Mouse (Mus musculus): Measurements from ENCODE around the gene Sowaha. TPM values are rescaled to one million over a fixed set of nuclear protein-coding genes. Genes with fewer than 3 reads are reported as not detected.

Sowaha gene
- 0.42 and 0.62 TPM in 2 replicates for polyA plus RNA-seq (2015; fragmentation: Nextera tagmentation; extraction: Ambion mirVana)

GRCm38 (mm10) chr11:53479783-53480301, at the start of gene Sowaha, which contains the start of gene Gm9945:
TSS of gene Sowaha (minus strand) at chr11:53480274.
TSS of gene Gm9945 (plus strand) at chr11:53480166.
- ATAC-seq: peak; percentile 70
- 3% methylated on average over 40 of the region's 40 CpGs for WGBS
- peak within 1 kb of the TSS; percentile 69 for H3K4me2 ChIP-seq (replicated peaks; ENCODE audit: low read depth, low read length)
- no peaks in the 10 kb centered on the region for H3K36me3 ChIP-seq (ENCODE audit: insufficient read depth, low read length)
- H3K9ac ChIP-seq (replicated peaks; ENCODE audit: low read depth): no peak within 1 kb of the TSS
- peaks cover 40% of the 10 kb centered on the region for H3K27me3 ChIP-seq (replicated peaks; ENCODE audit: insufficient read depth, low read length)
- peak within 1 kb of the TSS; percentile 38 for H3K4me3 ChIP-seq (ENCODE audit: low read depth, low read length)
- H3K27ac ChIP-seq (ENCODE audit: low read length): no peak within 1 kb of the TSS
- H3K9me3 ChIP-seq (ENCODE audit: low read length): no peaks in the 10 kb centered on the region
- TF ChIP-seq EP300 (IDR thresholded peaks at IDR 0.05) (no peak), CTCF (IDR thresholded peaks at IDR 0.05) (peak; percentile 38)
- peak; percentile 64 for DNase-seq (ENCODE audit: low spot score)
- H3K4me1 ChIP-seq (ENCODE audit: insufficient read depth, low read depth, low read length): no peaks in the 10 kb centered on the region; the same call in 1 of the 2 replicates

GRCm38 (mm10) chr11:53529253-53529557, 49.1 kb upstream of the Sowaha start:
- no peak overlapping the region for H3K9ac ChIP-seq (replicated peaks; ENCODE audit: low read depth)
- WGBS: 32% methylated on average over 6 of the region's 6 CpGs

GRCm38 (mm10) chr11:53528397-53529252, 48.6 kb upstream of the Sowaha start:
- Histone ChIP-seq H3K4me1 (ENCODE audit: insufficient read depth, low read depth, low read length) (peaks cover 10% of the 10 kb centered on the region; the same call in 1 of the 2 replicates), H3K9me3 (ENCODE audit: low read length) (no peaks in the 10 kb centered on the region), H3K4me3 (ENCODE audit: low read depth, low read length) (no peak overlapping the region), H3K9ac (replicated peaks; ENCODE audit: low read depth) (no peak overlapping the region), H3K36me3 (ENCODE audit: insufficient read depth, low read length) (no peaks in the 10 kb centered on the region), H3K4me2 (replicated peaks; ENCODE audit: low read depth, low read length) (no peak overlapping the region), H3K27me3 (replicated peaks; ENCODE audit: insufficient read depth, low read length) (no peaks in the 10 kb centered on the region), H3K27ac (ENCODE audit: low read length) (no peak overlapping the region)
- no peak for ATAC-seq
- no peak for DNase-seq (ENCODE audit: low spot score)
- no peak for TF ChIP-seq EP300 (IDR thresholded peaks at IDR 0.05)
- no peak for TF ChIP-seq CTCF (IDR thresholded peaks at IDR 0.05)
- WGBS: 73% methylated on average over 9 of the region's 9 CpGs

More at GRCm38 (mm10) chr11:53529253-53529557, 49.1 kb upstream of the Sowaha start:
- peaks cover 10% of the 10 kb centered on the region; the same call in 1 of the 2 replicates for H3K4me1 ChIP-seq (ENCODE audit: insufficient read depth, low read depth, low read length)
- H3K4me3 ChIP-seq (ENCODE audit: low read depth, low read length): no peak overlapping the region
- peaks cover 2% of the 10 kb centered on the region; the same call in 1 of the 2 replicates for H3K36me3 ChIP-seq (ENCODE audit: insufficient read depth, low read length)
- H3K27ac ChIP-seq (ENCODE audit: low read length): no peak overlapping the region
- peak; percentile 70 for DNase-seq (ENCODE audit: low spot score)
- no peak for TF ChIP-seq EP300 (IDR thresholded peaks at IDR 0.05)
- no peak for TF ChIP-seq CTCF (IDR thresholded peaks at IDR 0.05)
- no peaks in the 10 kb centered on the region for H3K27me3 ChIP-seq (replicated peaks; ENCODE audit: insufficient read depth, low read length)
- H3K4me2 ChIP-seq (replicated peaks; ENCODE audit: low read depth, low read length): no peak overlapping the region
- peak; percentile 41; the same call in 1 of the 2 replicates for ATAC-seq
- H3K9me3 ChIP-seq (ENCODE audit: low read length): no peaks in the 10 kb centered on the region

GRCm38 (mm10) chr11:53525461-53525860, 45.4 kb upstream of the Sowaha start:
- peak overlapping the region; percentile 58; the same call in 1 of the 2 replicates for H3K27ac ChIP-seq (ENCODE audit: low read length)
- H3K9me3 ChIP-seq (ENCODE audit: low read length): no peaks in the 10 kb centered on the region
- DNase-seq (ENCODE audit: low spot score) (peak; percentile 63), ATAC-seq (peak; percentile 53)
- no peak overlapping the region for H3K4me3 ChIP-seq (ENCODE audit: low read depth, low read length)
- H3K9ac ChIP-seq (replicated peaks; ENCODE audit: low read depth): no peak overlapping the region
- no peak overlapping the region for H3K4me2 ChIP-seq (replicated peaks; ENCODE audit: low read depth, low read length)
- H3K4me1 ChIP-seq (ENCODE audit: insufficient read depth, low read depth, low read length): peaks cover 16% of the 10 kb centered on the region
- no peaks in the 10 kb centered on the region for H3K36me3 ChIP-seq (ENCODE audit: insufficient read depth, low read length)
- TF ChIP-seq CTCF (IDR thresholded peaks at IDR 0.05) (no peak), EP300 (IDR thresholded peaks at IDR 0.05) (peak; percentile 36; the same call in 1 of the 2 replicates)
- no peaks in the 10 kb centered on the region for H3K27me3 ChIP-seq (replicated peaks; ENCODE audit: insufficient read depth, low read length)
- 40% methylated on average over 4 of the region's 4 CpGs for WGBS

- Histone ChIP-seq H3K4me2 (replicated peaks; ENCODE audit: low read depth, low read length) (no peak overlapping the region), H3K27me3 (replicated peaks; ENCODE audit: insufficient read depth, low read length) (no peaks in the 10 kb centered on the region), H3K9ac (replicated peaks; ENCODE audit: low read depth) (no peak overlapping the region), H3K4me1 (ENCODE audit: insufficient read depth, low read depth, low read length) (peaks cover 18% of the 10 kb centered on the region), H3K9me3 (ENCODE audit: low read length) (no peaks in the 10 kb centered on the region), H3K27ac (ENCODE audit: low read length) (no peak overlapping the region), H3K4me3 (ENCODE audit: low read depth, low read length) (no peak overlapping the region), H3K36me3 (ENCODE audit: insufficient read depth, low read length) (no peaks in the 10 kb centered on the region)
- 75% methylated on average over 6 of the region's 6 CpGs for WGBS
- DNase-seq (ENCODE audit: low spot score) (no peak), ATAC-seq (no peak)
- TF ChIP-seq EP300 (IDR thresholded peaks at IDR 0.05): no peak
- TF ChIP-seq CTCF (IDR thresholded peaks at IDR 0.05): peak; percentile 75
These were observed 44.8 kb upstream of the Sowaha start for GRCm38 (mm10) chr11:53524905-53525304.

Data from lung, postnatal 0 days (tissue).